Mouse (Mus musculus): ENCODE data around the gene Mab21l1. TPM values are rescaled to one million over a fixed set of nuclear protein-coding genes. Genes with fewer than 3 reads are reported as not detected.
A peak's percentile ranks its signal among the peaks of the same experiment; 100 is the strongest.

The Mab21l1 gene
- polyA plus RNA-seq, 1 experiment from 2014 or later: not detected

DNA sequence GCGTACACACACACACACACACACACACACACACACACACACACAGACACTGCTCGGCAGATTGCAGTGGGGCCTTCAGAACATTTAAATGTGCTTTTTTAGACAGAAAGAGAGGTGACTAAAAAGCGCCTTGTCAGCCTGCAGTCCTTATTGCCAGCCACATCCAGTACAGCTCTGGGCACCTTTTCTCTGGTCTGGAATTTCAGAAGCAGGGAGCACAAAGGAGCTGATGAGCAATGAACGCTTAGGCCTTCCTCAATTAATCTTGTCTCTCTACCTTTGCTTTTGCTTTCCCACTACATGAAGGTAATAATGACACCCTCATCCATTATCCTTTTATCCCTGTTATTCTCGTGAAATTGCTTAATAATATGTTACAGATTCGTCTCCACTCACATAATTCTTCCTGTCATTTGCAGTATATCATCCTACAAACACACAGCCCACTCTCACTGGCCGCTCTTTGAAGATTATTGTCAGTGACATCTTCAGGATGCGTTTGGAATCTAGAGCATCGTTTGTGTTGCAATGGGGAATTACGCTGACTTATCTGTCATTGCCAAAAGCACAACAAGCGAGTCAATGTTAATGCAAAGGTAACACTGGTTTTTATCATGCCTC lies 31.8 kb upstream of the Mab21l1 start:
- Histone ChIP-seq H3K9me3 (ENCODE audit: low read length) (no peaks in the 10 kb centered on the region), H3K36me3 (replicated peaks; ENCODE audit: insufficient read depth, low read length) (no peaks in the 10 kb centered on the region), H3K27me3 (ENCODE audit: insufficient read depth, low read length) (no peaks in the 10 kb centered on the region), H3K4me2 (ENCODE audit: low read depth, low read length) (no peak overlapping the region), H3K4me3 (ENCODE audit: low read depth, low read length) (no peak overlapping the region), H3K27ac (ENCODE audit: low read depth) (no peak overlapping the region), H3K9ac (replicated peaks) (no peak overlapping the region), H3K4me1 (ENCODE audit: insufficient read depth) (no peaks in the 10 kb centered on the region)
- 78% methylated on average over 11 of the region's 11 CpGs for WGBS (ENCODE audit: insufficient replicate concordance)
- TF ChIP-seq EP300 (IDR thresholded peaks at IDR 0.05; ENCODE audit: low read depth): no peak
- TF ChIP-seq CTCF (IDR thresholded peaks at IDR 0.05; ENCODE audit: low read depth): no peak
- DNase-seq: no peak
- ATAC-seq: no peak

DNA sequence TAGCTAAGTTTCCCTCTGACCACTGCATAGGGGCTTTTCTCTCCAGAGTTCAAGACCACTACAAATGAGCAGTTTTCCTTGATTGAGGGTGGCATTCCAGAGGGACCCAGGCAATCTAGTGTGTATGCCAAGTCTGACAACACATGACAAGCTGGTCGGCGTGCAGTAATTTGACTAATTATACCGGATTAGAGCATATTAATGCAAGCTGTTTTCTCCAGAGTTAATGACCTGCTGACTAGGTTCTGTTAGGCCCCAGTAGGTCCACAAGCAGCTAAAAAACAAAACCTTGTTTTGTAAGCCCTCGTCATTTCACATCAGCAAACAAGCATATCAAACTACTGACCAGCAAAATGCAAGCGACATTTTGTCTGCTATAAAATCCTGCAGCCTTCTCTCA lies 30.9 kb upstream of the Mab21l1 start:
- no peak for TF ChIP-seq EP300 (IDR thresholded peaks at IDR 0.05; ENCODE audit: low read depth)
- TF ChIP-seq CTCF (IDR thresholded peaks at IDR 0.05; ENCODE audit: low read depth): no peak
- Histone ChIP-seq H3K36me3 (replicated peaks; ENCODE audit: insufficient read depth, low read length) (no peaks in the 10 kb centered on the region), H3K9me3 (ENCODE audit: low read length) (no peaks in the 10 kb centered on the region), H3K4me1 (ENCODE audit: insufficient read depth) (no peaks in the 10 kb centered on the region), H3K27me3 (ENCODE audit: insufficient read depth, low read length) (no peaks in the 10 kb centered on the region), H3K9ac (replicated peaks) (no peak overlapping the region), H3K27ac (ENCODE audit: low read depth) (no peak overlapping the region), H3K4me2 (ENCODE audit: low read depth, low read length) (no peak overlapping the region), H3K4me3 (ENCODE audit: low read depth, low read length) (no peak overlapping the region)
- ATAC-seq (no peak), DNase-seq (no peak)
- WGBS (ENCODE audit: insufficient replicate concordance): 86% methylated on average over 5 of the region's 5 CpGs

DNA sequence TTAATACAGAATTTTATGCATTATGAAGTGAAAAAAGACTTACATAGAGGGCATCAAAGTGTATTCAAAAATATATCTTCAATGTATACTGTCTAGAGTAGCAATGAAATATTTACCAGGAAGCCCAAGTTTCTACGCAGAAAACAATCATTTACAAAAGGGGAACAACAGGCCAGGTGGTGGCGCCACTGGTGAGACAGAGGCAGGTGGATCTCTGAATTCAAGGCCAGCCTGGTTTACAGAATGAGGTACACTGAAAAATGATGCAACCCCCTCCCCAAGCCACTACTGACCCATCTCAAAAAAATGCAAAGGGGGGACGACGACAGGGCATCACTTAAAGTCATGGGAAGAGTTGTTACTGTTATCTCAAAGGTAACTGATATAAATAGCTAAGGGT lies 29.8 kb upstream of the Mab21l1 start:
- Histone ChIP-seq H3K9me3 (ENCODE audit: low read length) (no peaks in the 10 kb centered on the region), H3K4me3 (ENCODE audit: low read depth, low read length) (no peak overlapping the region), H3K36me3 (replicated peaks; ENCODE audit: insufficient read depth, low read length) (no peaks in the 10 kb centered on the region), H3K9ac (replicated peaks) (no peak overlapping the region), H3K4me1 (ENCODE audit: insufficient read depth) (no peaks in the 10 kb centered on the region), H3K27ac (ENCODE audit: low read depth) (no peak overlapping the region), H3K4me2 (ENCODE audit: low read depth, low read length) (no peak overlapping the region), H3K27me3 (ENCODE audit: insufficient read depth, low read length) (no peaks in the 10 kb centered on the region)
- peak; percentile 22; the same call in 1 of the 2 replicates for TF ChIP-seq CTCF (IDR thresholded peaks at IDR 0.05; ENCODE audit: low read depth)
- no peak for TF ChIP-seq EP300 (IDR thresholded peaks at IDR 0.05; ENCODE audit: low read depth)
- 75% methylated on average over 4 of the region's 4 CpGs for WGBS (ENCODE audit: insufficient replicate concordance)
- no peak for DNase-seq
- ATAC-seq: no peak

DNA sequence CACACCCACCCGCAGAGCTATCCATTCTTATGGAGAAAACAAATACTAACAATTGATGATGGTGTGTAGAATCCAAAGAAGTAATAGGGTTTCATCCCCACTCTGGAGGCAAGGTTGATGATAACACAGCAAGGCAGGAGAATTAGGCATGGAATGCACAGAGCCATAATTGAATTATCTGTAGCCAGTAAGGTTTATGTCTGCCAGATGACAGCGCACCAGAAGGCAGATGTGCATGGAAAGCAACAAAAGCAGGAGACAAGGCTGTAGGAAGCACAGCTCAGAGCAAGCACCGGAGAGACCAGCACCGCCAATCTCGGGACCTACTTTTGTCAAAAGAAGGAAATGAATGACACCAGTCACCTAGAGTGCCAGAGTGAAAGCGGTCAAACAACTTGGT lies 28.4 kb upstream of the Mab21l1 start:
- ATAC-seq: no peak
- WGBS (ENCODE audit: insufficient replicate concordance): 88% methylated on average over 6 of the region's 6 CpGs

DNA sequence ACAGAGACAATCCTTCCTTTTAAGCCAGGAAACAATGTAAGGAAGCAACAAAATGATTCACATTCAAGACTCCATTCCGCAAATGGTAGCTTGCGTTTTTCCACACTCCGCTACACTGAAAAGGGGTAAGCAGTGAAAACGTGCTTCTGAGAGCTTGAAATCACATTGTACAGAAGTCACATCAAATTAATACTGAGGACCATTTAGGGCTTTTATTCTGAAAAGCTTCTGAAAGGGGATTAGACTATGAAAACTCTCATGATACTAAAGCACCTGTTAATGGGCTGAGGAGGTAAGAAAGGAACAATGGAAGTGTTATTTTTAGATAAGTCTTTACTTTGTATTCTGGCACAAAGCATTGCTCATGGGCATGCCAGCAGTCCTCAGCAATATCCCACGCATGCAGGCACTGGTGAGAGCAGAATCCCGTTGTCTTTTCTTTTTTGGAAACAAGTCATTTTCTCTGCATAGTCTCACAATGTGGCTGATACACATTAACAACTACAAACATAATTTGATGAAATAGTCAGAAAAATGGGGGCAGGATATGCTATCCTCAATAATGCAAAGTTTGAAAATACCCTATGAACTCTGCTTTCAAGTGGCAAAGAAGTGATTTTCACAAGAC lies 27.2 kb upstream of the Mab21l1 start:
- no peaks in the 10 kb centered on the region for H3K4me1 ChIP-seq (ENCODE audit: insufficient read depth)
- no peak overlapping the region for H3K4me2 ChIP-seq (ENCODE audit: low read depth, low read length)
- DNase-seq (no peak), ATAC-seq (no peak)
- no peak overlapping the region for H3K27ac ChIP-seq (ENCODE audit: low read depth)
- H3K27me3 ChIP-seq (ENCODE audit: insufficient read depth, low read length): no peaks in the 10 kb centered on the region
- no peak overlapping the region for H3K4me3 ChIP-seq (ENCODE audit: low read depth, low read length)
- TF ChIP-seq CTCF (IDR thresholded peaks at IDR 0.05; ENCODE audit: low read depth) (no peak), EP300 (IDR thresholded peaks at IDR 0.05; ENCODE audit: low read depth) (no peak)
- WGBS (ENCODE audit: insufficient replicate concordance): 80% methylated on average over 6 of the region's 6 CpGs
- no peaks in the 10 kb centered on the region for H3K9me3 ChIP-seq (ENCODE audit: low read length)
- no peak overlapping the region for H3K9ac ChIP-seq (replicated peaks)
- no peaks in the 10 kb centered on the region for H3K36me3 ChIP-seq (replicated peaks; ENCODE audit: insufficient read depth, low read length)

More for the DNA sequence above, 28.4 kb upstream of the Mab21l1 start:
- no peak overlapping the region for H3K4me2 ChIP-seq (ENCODE audit: low read depth, low read length)
- DNase-seq: no peak
- no peaks in the 10 kb centered on the region for H3K27me3 ChIP-seq (ENCODE audit: insufficient read depth, low read length)
- H3K27ac ChIP-seq (ENCODE audit: low read depth): no peak overlapping the region
- no peak overlapping the region for H3K4me3 ChIP-seq (ENCODE audit: low read depth, low read length)
- no peak for TF ChIP-seq CTCF (IDR thresholded peaks at IDR 0.05; ENCODE audit: low read depth)
- no peak for TF ChIP-seq EP300 (IDR thresholded peaks at IDR 0.05; ENCODE audit: low read depth)
- H3K9ac ChIP-seq (replicated peaks): no peak overlapping the region
- no peaks in the 10 kb centered on the region for H3K4me1 ChIP-seq (ENCODE audit: insufficient read depth)
- H3K9me3 ChIP-seq (ENCODE audit: low read length): no peaks in the 10 kb centered on the region
- H3K36me3 ChIP-seq (replicated peaks; ENCODE audit: insufficient read depth, low read length): no peaks in the 10 kb centered on the region

DNA sequence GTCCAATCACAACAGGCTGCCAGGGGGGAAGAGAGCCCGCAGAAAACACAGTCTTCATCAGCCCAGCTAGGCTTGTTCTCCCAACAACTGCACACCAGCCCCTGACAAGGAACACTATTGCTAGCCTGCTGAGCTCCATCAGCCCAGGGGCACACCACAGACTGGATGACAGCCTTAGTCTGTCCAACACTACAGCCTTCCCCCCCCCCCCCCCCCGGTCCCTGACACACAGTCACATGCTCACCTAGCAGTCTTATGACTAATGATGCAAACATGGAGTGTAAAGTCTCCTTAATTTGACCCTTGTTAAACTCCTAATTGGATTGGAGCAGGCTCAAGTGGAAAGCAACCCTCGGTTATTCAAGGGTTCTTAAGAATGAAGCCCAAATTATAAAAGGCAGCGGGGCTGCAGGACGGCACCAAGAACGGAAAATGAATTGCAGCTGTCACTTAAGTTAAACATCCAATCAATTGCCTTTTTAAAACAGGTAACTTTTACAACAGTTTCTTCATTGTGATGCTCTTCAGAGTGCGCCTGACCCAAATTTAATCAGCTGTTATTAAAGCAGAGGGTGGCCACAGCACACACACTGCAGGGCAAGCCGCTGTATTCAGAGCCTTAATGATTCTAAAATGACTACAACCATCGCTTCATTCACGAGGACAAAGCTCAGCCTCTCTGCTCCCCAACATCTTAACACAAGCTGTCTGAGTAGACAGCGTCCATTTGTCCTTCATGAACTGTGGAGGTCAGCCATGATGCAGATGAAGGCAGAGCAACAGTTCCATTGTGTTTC lies 26.3 kb upstream of the Mab21l1 start:
- H3K9ac ChIP-seq (replicated peaks): no peak overlapping the region

More for the DNA sequence above, 26.3 kb upstream of the Mab21l1 start:
- Histone ChIP-seq H3K4me1 (ENCODE audit: insufficient read depth) (no peaks in the 10 kb centered on the region), H3K27ac (ENCODE audit: low read depth) (no peak overlapping the region), H3K9me3 (ENCODE audit: low read length) (no peaks in the 10 kb centered on the region), H3K4me2 (ENCODE audit: low read depth, low read length) (no peak overlapping the region), H3K27me3 (ENCODE audit: insufficient read depth, low read length) (no peaks in the 10 kb centered on the region), H3K4me3 (ENCODE audit: low read depth, low read length) (no peak overlapping the region), H3K36me3 (replicated peaks; ENCODE audit: insufficient read depth, low read length) (no peaks in the 10 kb centered on the region)
- WGBS (ENCODE audit: insufficient replicate concordance): 74% methylated on average over 11 of the region's 11 CpGs
- ATAC-seq (no peak), DNase-seq (no peak)
- TF ChIP-seq CTCF (IDR thresholded peaks at IDR 0.05; ENCODE audit: low read depth): no peak
